Mouse (Mus musculus) CH12.LX (cell line): ENCODE measurements around the gene Foxp1. TPM values are rescaled to one million over a fixed set of nuclear protein-coding genes. Genes with fewer than 3 reads are reported as not detected.

Source experiments
- DNase-seq: peaks from one replicate; pipeline ENCODE4 v3.0.0-alpha.2; 2013; ENCODE audit errors: extremely low read depth
- H3K27ac ChIP-seq: 2 replicates; pipeline ENCODE4 v1.5.1; 2012; ENCODE audit warnings: low read depth, mild to moderate bottlenecking, control low read depth, moderate library complexity; ENCODE audit not compliant: insufficient read depth
- H3K27me3 ChIP-seq: replicated peaks from 2 replicates; pipeline ENCODE3; 2012; ENCODE audit warnings: inconsistent platforms
- H3K36me3 ChIP-seq, 2 experiments: replicated peaks in 1 of 2; 2 replicates each; pipeline versions ENCODE3 to v1.6.1; 2012; ENCODE audit warnings: inconsistent platforms in 1 of 2, low read length in 1 of 2, mild to moderate bottlenecking in 1 of 2, mixed read lengths in 1 of 2, moderate library complexity in 1 of 2; ENCODE audit not compliant: control insufficient read depth in 1 of 2, insufficient read depth in 1 of 2
- H3K4me1 ChIP-seq, 2 experiments: 2 replicates each; pipeline ENCODE4 v1.6.1; 2012; ENCODE audit warnings: inconsistent platforms in 1 of 2, moderate library complexity in 1 of 2; ENCODE audit not compliant: insufficient read depth in 2 of 2, control insufficient read depth in 1 of 2
- H3K4me2 ChIP-seq: 2 replicates; pipeline ENCODE4 v1.6.1; 2012; ENCODE audit warnings: low read depth, mild to moderate bottlenecking, control low read depth; ENCODE audit not compliant: poor library complexity, insufficient read depth, severe bottlenecking
- H3K4me3 ChIP-seq, 3 experiments: fragments of 150-350 bp in 1 of 3; sonication (generic) in 1 of 3; replicated peaks in 1 of 3; 2 replicates each; pipeline versions ENCODE3 to v1.5.1; 2011 to 2012; ENCODE audit warnings: low read depth in 2 of 3, low read length in 2 of 3, mild to moderate bottlenecking in 2 of 3, moderate library complexity in 2 of 3, control low read depth in 1 of 3, improper control_type of control experiment in 1 of 3, inconsistent platforms in 1 of 3, mixed read lengths in 1 of 3; ENCODE audit not compliant: poor library complexity in 1 of 3
- H3K79me2 ChIP-seq: replicated peaks from 2 replicates; pipeline ENCODE4 v1.6.1; 2012; ENCODE audit warnings: mild to moderate bottlenecking, moderate library complexity; ENCODE audit not compliant: control insufficient read depth, poor library complexity, insufficient read depth, severe bottlenecking; ENCODE audit errors: extremely low read depth
- H3K9ac ChIP-seq: 2 replicates; pipeline ENCODE4 v1.6.1; 2012; ENCODE audit warnings: low read depth, mild to moderate bottlenecking, control low read depth, moderate library complexity; ENCODE audit not compliant: insufficient read depth
- H3K9me3 ChIP-seq: replicated peaks from 2 replicates; pipeline ENCODE3; 2012; ENCODE audit warnings: low read length, inconsistent platforms, mixed read lengths
- BHLHE40 ChIP-seq: IDR thresholded peaks from 2 replicates; pipeline ENCODE4 v1.6.1; 2011; ENCODE audit warnings: mild to moderate bottlenecking, low read depth, low read length, improper control_type of control experiment
- CHD1 ChIP-seq: IDR thresholded peaks from 2 replicates; pipeline ENCODE4 v1.6.1; 2012; ENCODE audit warnings: low read depth, low read length, improper control_type of control experiment, inconsistent platforms
- ELF1 ChIP-seq: IDR thresholded peaks from 2 replicates; pipeline ENCODE4 v1.6.1; 2014; ENCODE audit warnings: low read depth, mild to moderate bottlenecking, inconsistent platforms, low read length, improper control_type of control experiment
- ETS1 ChIP-seq: conservative IDR thresholded peaks from 2 replicates; pipeline ENCODE4 v1.6.1; 2012; ENCODE audit warnings: low read depth, mild to moderate bottlenecking, inconsistent platforms, low read length, improper control_type of control experiment, moderate library complexity
- GABPA ChIP-seq: IDR thresholded peaks from 2 replicates; pipeline ENCODE4 v1.6.1; 2012; ENCODE audit warnings: low read depth, low read length, improper control_type of control experiment, inconsistent platforms; ENCODE audit not compliant: insufficient replicate concordance
- IRF4 ChIP-seq: IDR thresholded peaks from 2 replicates; pipeline ENCODE4 v1.6.1; 2014; ENCODE audit warnings: low read depth, mild to moderate bottlenecking, inconsistent platforms, low read length, improper control_type of control experiment
- JUND ChIP-seq: conservative IDR thresholded peaks from 2 replicates; pipeline ENCODE4 v1.6.1; 2011; ENCODE audit warnings: low read depth, low read length, improper control_type of control experiment
- KAT2A ChIP-seq: IDR thresholded peaks from 2 replicates; pipeline ENCODE4 v1.6.1; 2012; ENCODE audit warnings: low read length, improper control_type of control experiment, inconsistent platforms; ENCODE audit not compliant: insufficient replicate concordance
- MEF2A ChIP-seq: IDR thresholded peaks from 2 replicates; pipeline ENCODE4 v1.6.1; 2014; ENCODE audit warnings: low read depth, mild to moderate bottlenecking, inconsistent platforms, low read length, improper control_type of control experiment, borderline replicate concordance
- MXI1 ChIP-seq: IDR thresholded peaks from 2 replicates; pipeline ENCODE4 v1.6.1; 2011; ENCODE audit warnings: mild to moderate bottlenecking, low read depth, low read length, improper control_type of control experiment
- NELFE ChIP-seq: IDR thresholded peaks from 2 replicates; pipeline ENCODE4 v1.6.1; 2011; ENCODE audit warnings: low read depth, low read length, improper control_type of control experiment
- NRF1 ChIP-seq: IDR thresholded peaks from 2 replicates; pipeline ENCODE4 v1.6.1; 2014; ENCODE audit warnings: low read depth, mild to moderate bottlenecking, inconsistent platforms, low read length, improper control_type of control experiment, moderate library complexity
- PAX5 ChIP-seq: IDR thresholded peaks from 2 replicates; pipeline ENCODE4 v1.6.1; 2012; ENCODE audit warnings: low read length, inconsistent platforms, mixed read lengths
- POLR2A ChIP-seq: IDR thresholded peaks from 2 replicates; pipeline ENCODE4 v1.6.1; 2011; ENCODE audit warnings: low read depth, mild to moderate bottlenecking, improper control_type of control experiment, low read length
- POLR2AphosphoS2 ChIP-seq: IDR thresholded peaks from 2 replicates; pipeline ENCODE4 v1.6.1; 2011; ENCODE audit warnings: low read depth, low read length, improper control_type of control experiment
- RAD21 ChIP-seq: IDR thresholded peaks from 2 replicates; pipeline ENCODE4 v1.6.1; 2011; ENCODE audit warnings: low read depth, mild to moderate bottlenecking, low read length, improper control_type of control experiment, moderate library complexity
- TBP ChIP-seq: conservative IDR thresholded peaks from 2 replicates; pipeline ENCODE4 v1.6.1; 2011; ENCODE audit warnings: low read depth, low read length, improper control_type of control experiment
- UBTF ChIP-seq: IDR thresholded peaks from 2 replicates; pipeline ENCODE4 v1.6.1; 2012; ENCODE audit warnings: low read depth, mild to moderate bottlenecking, inconsistent platforms, low read length, improper control_type of control experiment, moderate library complexity
- USF1 ChIP-seq: IDR thresholded peaks from 2 replicates; pipeline ENCODE4 v1.6.1; 2014; ENCODE audit warnings: low read depth, mild to moderate bottlenecking, inconsistent platforms, low read length, improper control_type of control experiment
- USF2 ChIP-seq: conservative IDR thresholded peaks from 2 replicates; pipeline ENCODE4 v1.6.1; 2011; ENCODE audit warnings: low read depth, low read length, improper control_type of control experiment
- ZC3H11A ChIP-seq: IDR thresholded peaks from 2 replicates; pipeline ENCODE4 v1.6.1; 2012; ENCODE audit warnings: low read depth, mild to moderate bottlenecking, inconsistent platforms, low read length, improper control_type of control experiment
- ZMIZ1 ChIP-seq: IDR thresholded peaks from 2 replicates; pipeline ENCODE4 v1.6.1; 2012; ENCODE audit warnings: low read depth, mild to moderate bottlenecking, inconsistent platforms, low read length, improper control_type of control experiment
- ZNF384 ChIP-seq: IDR thresholded peaks from 2 replicates; pipeline ENCODE4 v1.6.1; 2012; ENCODE audit warnings: low read depth, low read length, improper control_type of control experiment, inconsistent platforms
- dilution Hi-C: fragments of 300-500 bp; cut with MboI; formaldehyde crosslinking; loops from 2 replicates; pipeline ENCODE4 v1.14.3; 2020; ENCODE audit warnings: low sequenced_read_pairs; ENCODE audit not compliant: extremely low pct_unique_long_range_greater_than_20kb, extremely low pct_ligation_motif_present
- in situ Hi-C: fragments of 300-500 bp; cut with MboI; formaldehyde crosslinking; loops from 3 replicates; pipeline ENCODE4 v1.14.3; 2019; ENCODE audit warnings: low sequenced_read_pairs, low pct_ligation_motif_present, low pct_unique_long_range_greater_than_20kb, mixed read lengths
- polyA plus RNA-seq: library from polyadenylated mRNA; unstranded; fragments of >175 nt; gene quantifications from 2 replicates; pipeline ENCODE4 v1.2.1, GENCODE M21; 2012; ENCODE audit warnings: low read depth; ENCODE audit not compliant: insufficient read length
- total RNA-seq, 2 experiments: library from RNA; depleted of rRNA; stranded (reverse); fragments of 300-350 nt in 1 of 2; fragments of >200 nt in 1 of 2; gene quantifications; 2 replicates each; pipeline ENCODE4 v1.2.3; 2012 to 2014

Gene Foxp1
- total and polyA plus RNA-seq, 3 experiments: 66.5 to 105 (median 87.4) TPM

GRCm38 (mm10) chr6:99483556-99483955, 39.0 kb downstream of the Foxp1 start:
- Histone ChIP-seq H3K4me3 (no peak overlapping the region), H3K4me1 (peaks cover 9 to 25% of the 10 kb centered on the region in 2 experiments), H3K9ac (no peak overlapping the region), H3K27ac (no peak overlapping the region), H3K36me3 (no peaks in the 10 kb centered on the region), H3K4me2 (no peak overlapping the region), H3K9me3 (no peaks in the 10 kb centered on the region), H3K27me3 (no peaks in the 10 kb centered on the region), H3K79me2 (no peaks in the 10 kb centered on the region)
- DNase-seq: no peak
- no peak for TF ChIP-seq JUND
- TF ChIP-seq MEF2A: no peak
- no peak for TF ChIP-seq IRF4
- no peak for TF ChIP-seq RAD21
- no peak for TF ChIP-seq ZC3H11A
- no peak for TF ChIP-seq PAX5
- no peak for TF ChIP-seq ZNF384
- no peak for TF ChIP-seq BHLHE40
- no peak for TF ChIP-seq USF2
- no peak for TF ChIP-seq KAT2A
- TF ChIP-seq UBTF: no peak
- TF ChIP-seq MXI1: no peak
- TF ChIP-seq ETS1: no peak
- no peak for TF ChIP-seq ZMIZ1
- TF ChIP-seq USF1: no peak
- TF ChIP-seq CHD1: no peak
- no peak for TF ChIP-seq POLR2AphosphoS2
- in situ Hi-C loops (no loop called here), dilution Hi-C loops (no loop called here)

DNA sequence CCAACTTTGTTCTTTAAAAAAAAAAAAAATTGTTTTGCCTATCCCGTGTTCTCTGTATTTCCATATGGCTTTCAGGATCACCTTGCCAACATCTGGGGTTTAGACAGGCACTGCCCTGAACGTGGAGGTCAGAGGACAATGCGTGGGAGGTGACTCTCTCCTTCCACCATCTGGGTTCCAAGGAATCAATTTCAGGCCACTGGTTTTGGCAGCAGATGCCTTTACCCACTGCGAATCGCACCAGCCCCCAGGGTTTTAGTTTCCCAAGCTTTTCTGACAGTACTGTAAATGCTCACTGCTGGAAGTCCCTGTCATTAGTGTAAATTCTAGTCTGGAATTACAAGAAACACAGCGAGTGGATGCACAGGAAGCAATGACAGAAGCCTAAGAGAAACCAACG, 41.0 kb downstream of the Foxp1 start:
- no peak overlapping the region for H3K27ac ChIP-seq
- H3K27me3 ChIP-seq: no peaks in the 10 kb centered on the region
- no peaks in the 10 kb centered on the region for H3K36me3 ChIP-seq
- H3K9ac ChIP-seq: no peak overlapping the region
- no peak overlapping the region for H3K4me3 ChIP-seq
- peaks cover 9 to 25% of the 10 kb centered on the region in 2 experiments for H3K4me1 ChIP-seq
- H3K9me3 ChIP-seq: no peaks in the 10 kb centered on the region
- no peak overlapping the region for H3K4me2 ChIP-seq
- TF ChIP-seq KAT2A (no peak), NRF1 (no peak), RAD21 (no peak), ELF1 (no peak), GABPA (no peak), TBP (no peak), POLR2A (no peak), MXI1 (no peak), UBTF (no peak), ZC3H11A (no peak), NELFE (no peak)
- no peak for DNase-seq
- no peaks in the 10 kb centered on the region for H3K79me2 ChIP-seq
- dilution Hi-C loops (no loop called here), in situ Hi-C loops (no loop called here)
